Mouse (Mus musculus) ES-Bruce4 (cell line): ENCODE measurements around the gene Tmem141.

Experiments used
- CTCF ChIP-seq: IDR thresholded peaks from one replicate; pipeline ENCODE4 v1.8.1; 2011; ENCODE audit warnings: low read depth, low read length
- POLR2A ChIP-seq: IDR thresholded peaks from one replicate; pipeline ENCODE4 v1.8.1; 2011; ENCODE audit warnings: low read length; ENCODE audit not compliant: insufficient read depth

- no peak for TF ChIP-seq CTCF
- TF ChIP-seq POLR2A = no peak
These were observed 38.7 kb downstream of the Tmem141 start for GRCm38 (mm10) chr2:25583120-25583481.
